Mouse (Mus musculus): ENCODE data around the gene Oxsm. TPM values are rescaled to one million over a fixed set of nuclear protein-coding genes. Genes with fewer than 3 reads are reported as not detected.

Oxsm gene
- total RNA-seq, 2 experiments from 2014 or later = 1.3 to 6.0 TPM

GRCm38 (mm10) chr14:16243603-16244209 is 5.9 kb downstream of the Oxsm start:
- peak; percentile 52 for ATAC-seq (replicated peaks; ENCODE audit: low FRiP score, poor library complexity, severe bottlenecking)

GRCm38 (mm10) chr14:16242947-16243602 is 6.5 kb downstream of the Oxsm start:
- ATAC-seq (replicated peaks; ENCODE audit: low FRiP score, poor library complexity, severe bottlenecking) = peak; percentile 84

GRCm38 (mm10) chr14:16242193-16242815 is 7.3 kb downstream of the Oxsm start:
- no peak for ATAC-seq (replicated peaks; ENCODE audit: low FRiP score, poor library complexity, severe bottlenecking)

- ATAC-seq (replicated peaks; ENCODE audit: low FRiP score, poor library complexity, severe bottlenecking) = no peak
Observed at GRCm38 (mm10) chr14:16236466-16236865, 13.1 kb downstream of the Oxsm start.

- ATAC-seq (replicated peaks; ENCODE audit: low FRiP score, poor library complexity, severe bottlenecking) = no peak
Observed at GRCm38 (mm10) chr14:16233515-16233914, 16.1 kb downstream of the Oxsm start.

- 0 out of 2 replicates have a peak, but pooled peaks have one; percentile 23 for ATAC-seq (replicated peaks; ENCODE audit: low FRiP score, poor library complexity, severe bottlenecking)
Observed at GRCm38 (mm10) chr14:16230581-16230980, 19.0 kb downstream of the Oxsm start.

- ATAC-seq (replicated peaks; ENCODE audit: low FRiP score, poor library complexity, severe bottlenecking) = no peak
Observed at GRCm38 (mm10) chr14:16229395-16229794, 20.2 kb downstream of the Oxsm start.

- ATAC-seq (replicated peaks; ENCODE audit: low FRiP score, poor library complexity, severe bottlenecking) = 0 out of 2 replicates have a peak, but pooled peaks have one; percentile 70
Observed at GRCm38 (mm10) chr14:16219015-16219414, 30.6 kb downstream of the Oxsm start.

- ATAC-seq (replicated peaks; ENCODE audit: low FRiP score, poor library complexity, severe bottlenecking) = no peak
Observed at GRCm38 (mm10) chr14:16207722-16208121, 41.9 kb downstream of the Oxsm start.

GRCm38 (mm10) chr14:16201673-16202072 is 47.9 kb downstream of the Oxsm start:
- ATAC-seq (replicated peaks; ENCODE audit: low FRiP score, poor library complexity, severe bottlenecking) = no peak

- ATAC-seq (replicated peaks; ENCODE audit: low FRiP score, poor library complexity, severe bottlenecking) = no peak
Observed at GRCm38 (mm10) chr14:16200969-16201638, 48.5 kb downstream of the Oxsm start.

- no peak for ATAC-seq (replicated peaks; ENCODE audit: low FRiP score, poor library complexity, severe bottlenecking)
Observed at GRCm38 (mm10) chr14:16200220-16200912, 49.2 kb downstream of the Oxsm start.

GRCm38 (mm10) chr14:16196518-16196917 is 53.1 kb downstream of the Oxsm start:
- ATAC-seq (replicated peaks; ENCODE audit: low FRiP score, poor library complexity, severe bottlenecking) = no peak

- ATAC-seq (replicated peaks; ENCODE audit: low FRiP score, poor library complexity, severe bottlenecking) = no peak
Observed at GRCm38 (mm10) chr14:16195486-16195885, 54.1 kb downstream of the Oxsm start.

GRCm38 (mm10) chr14:16194125-16194524 is 55.5 kb downstream of the Oxsm start:
- no peak for ATAC-seq (replicated peaks; ENCODE audit: low FRiP score, poor library complexity, severe bottlenecking)

- no peak for ATAC-seq (replicated peaks; ENCODE audit: low FRiP score, poor library complexity, severe bottlenecking)
Observed at GRCm38 (mm10) chr14:16189142-16189541, 60.5 kb downstream of the Oxsm start.

Data from erythroid progenitor cell, adult 5-6 weeks (primary cell).